Mouse (Mus musculus) megakaryocyte, embryonic 14.5 days (primary cell): Measurements from ENCODE around the gene Trim46.

ENCODE experiments used
- FLI1 ChIP-seq: IDR thresholded peaks from 2 replicates; pipeline ENCODE4 v1.6.1; 2012; ENCODE audit warnings: low read length, inconsistent platforms, mixed read lengths
- GATA1 ChIP-seq: IDR thresholded peaks from 3 replicates; pipeline ENCODE4 v1.6.1; 2012; ENCODE audit warnings: mixed read lengths, low read length, inconsistent platforms, borderline replicate concordance

DNA sequence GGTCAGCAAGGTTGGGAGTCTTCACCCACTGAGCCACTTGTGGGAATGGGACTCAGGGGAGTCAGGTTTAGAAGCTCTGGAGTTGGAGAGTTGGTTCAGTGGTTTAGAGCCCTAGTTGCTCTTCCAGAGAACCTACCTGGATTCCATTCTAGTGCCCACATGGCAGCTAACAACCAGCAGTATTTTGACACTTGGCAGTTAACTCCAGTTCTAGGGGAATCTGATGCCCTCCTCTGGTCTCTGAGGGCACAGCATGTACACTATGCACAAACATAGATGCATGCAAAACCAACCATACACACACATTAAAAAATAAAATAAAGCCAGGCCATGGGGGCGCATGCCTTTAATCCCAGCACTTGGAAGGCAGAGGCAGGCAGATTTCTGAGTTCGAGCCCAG is 52.3 kb downstream of the Trim46 start:
- TF ChIP-seq GATA1 (no peak), FLI1 (no peak)
